Mouse (Mus musculus) midbrain, embryonic 16.5 days (tissue): ENCODE results near the gene Arvcf. TPM values are rescaled to one million over a fixed set of nuclear protein-coding genes. Genes with fewer than 3 reads are reported as not detected.
A peak's percentile ranks its signal among the peaks of the same experiment; 100 is the strongest.

Experiments used
- ATAC-seq: fragments of 200-750 bp; cut with Nextera tagmentation; 2 replicates; pipeline ENCODE4 v1.8.0; 2017; ENCODE audit warnings: moderate TSS enrichment
- H3K27ac ChIP-seq: fragments of 300-500 bp; sonication (generic); 2 replicates; pipeline ENCODE4 v1.5.1; 2014; ENCODE audit warnings: mild to moderate bottlenecking, low read length, mixed read lengths
- H3K27me3 ChIP-seq: fragments of 300-500 bp; sonication (generic); 2 replicates; pipeline ENCODE4 v1.6.1; 2014; ENCODE audit warnings: low read depth, low read length, mixed read lengths; ENCODE audit not compliant: control insufficient read depth, insufficient read depth
- H3K36me3 ChIP-seq: fragments of 300-500 bp; sonication (generic); 2 replicates; pipeline ENCODE4 v1.6.1; 2014; ENCODE audit warnings: mild to moderate bottlenecking, low read length, moderate library complexity, mixed read lengths; ENCODE audit not compliant: control insufficient read depth, insufficient read depth
- H3K4me1 ChIP-seq: fragments of 300-500 bp; sonication (generic); 2 replicates; pipeline ENCODE4 v1.6.1; 2014; ENCODE audit warnings: mild to moderate bottlenecking, low read length, mixed read lengths; ENCODE audit not compliant: control insufficient read depth, insufficient read depth
- H3K4me2 ChIP-seq: fragments of 300-500 bp; sonication (generic); 2 replicates; pipeline ENCODE4 v1.6.1; 2014; ENCODE audit warnings: mild to moderate bottlenecking, low read length, mixed read lengths
- H3K4me3 ChIP-seq: fragments of 300-500 bp; sonication (generic); 2 replicates; pipeline ENCODE4 v1.5.1; 2014; ENCODE audit warnings: low read depth, mild to moderate bottlenecking, low read length, moderate library complexity, mixed read lengths
- H3K9ac ChIP-seq: fragments of 300-500 bp; sonication (generic); 2 replicates; pipeline ENCODE4 v1.6.1; 2014; ENCODE audit warnings: low read depth, low read length, mixed read lengths
- H3K9me3 ChIP-seq: fragments of 300-500 bp; sonication (generic); replicated peaks from 2 replicates; pipeline ENCODE4 v1.6.1; 2014; ENCODE audit warnings: mild to moderate bottlenecking, low read length, mixed read lengths; ENCODE audit not compliant: control insufficient read depth, poor library complexity, severe bottlenecking
- WGBS: fragments of 180-500 bp; shearing (Covaris S2); extraction: QIAGEN DNeasy Blood & Tissue Kit; methylation state at CpG from one replicate; pipeline ENCODE4 v1.1.7; 2014; 5-methylcytosine and 5-hydroxymethylcytosine counted together
- polyA plus RNA-seq: library from polyadenylated mRNA; unstranded; fragments of >200 nt; fragmentation: Nextera tagmentation; extraction: Ambion mirVana; gene quantifications from 2 replicates; pipeline ENCODE4 v1.2.1, GENCODE M21; 2015

The Arvcf gene
- polyA plus RNA-seq, 1 experiment from 2014 or later: 80.2 TPM

GRCm38 (mm10) chr16:18366849-18367248 is 18.9 kb downstream of the Arvcf start:
- no peaks in the 10 kb centered on the region for H3K4me1 ChIP-seq
- no peaks in the 10 kb centered on the region for H3K27me3 ChIP-seq
- no peaks in the 10 kb centered on the region for H3K9me3 ChIP-seq
- WGBS: 93% methylated on average over 4 of the region's 4 CpGs
- ATAC-seq: no peak
- H3K4me2 ChIP-seq: no peak overlapping the region
- peaks cover 7% of the 10 kb centered on the region for H3K36me3 ChIP-seq
- no peak overlapping the region for H3K27ac ChIP-seq
- H3K4me3 ChIP-seq: no peak overlapping the region
- no peak overlapping the region for H3K9ac ChIP-seq

DNA sequence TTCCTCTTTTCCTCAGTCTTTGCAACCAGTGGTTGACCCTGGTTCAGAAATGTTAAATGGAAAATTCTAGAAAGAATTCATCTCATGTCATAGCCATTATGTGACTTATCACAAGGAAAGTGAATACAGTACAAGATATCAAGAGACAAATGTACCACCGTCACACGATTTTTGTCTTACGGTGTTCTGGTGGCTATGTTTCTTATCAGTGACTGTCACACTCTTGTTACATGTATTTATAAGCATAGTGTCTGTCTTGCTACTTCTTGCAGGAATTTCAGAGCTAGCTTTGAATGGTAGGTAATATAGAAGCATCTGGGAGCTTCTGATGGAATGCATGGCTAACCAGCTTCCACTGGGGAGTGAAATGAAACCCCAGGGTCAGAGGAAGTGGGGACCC is 22.2 kb downstream of the Arvcf start:
- H3K27ac ChIP-seq: no peak overlapping the region
- 97% methylated on average over 3 of the region's 3 CpGs for WGBS
- H3K4me3 ChIP-seq: no peak overlapping the region
- no peak overlapping the region for H3K4me2 ChIP-seq
- no peaks in the 10 kb centered on the region for H3K4me1 ChIP-seq
- no peaks in the 10 kb centered on the region for H3K9me3 ChIP-seq
- ATAC-seq: no peak
- H3K36me3 ChIP-seq: no peaks in the 10 kb centered on the region; the same call in 1 of the 2 replicates
- no peaks in the 10 kb centered on the region for H3K27me3 ChIP-seq
- H3K9ac ChIP-seq: no peak overlapping the region

- Histone ChIP-seq H3K9me3 (no peaks in the 10 kb centered on the region), H3K27me3 (no peaks in the 10 kb centered on the region), H3K4me2 (no peak overlapping the region), H3K9ac (no peak overlapping the region), H3K4me3 (no peak overlapping the region), H3K36me3 (no peaks in the 10 kb centered on the region; the same call in 1 of the 2 replicates), H3K27ac (no peak overlapping the region), H3K4me1 (no peaks in the 10 kb centered on the region; the same call in 1 of the 2 replicates)
- no peak for ATAC-seq
- 92% methylated on average over 4 of the region's 4 CpGs for WGBS
Measured at GRCm38 (mm10) chr16:18373632-18374031, 25.6 kb downstream of the Arvcf start.

DNA sequence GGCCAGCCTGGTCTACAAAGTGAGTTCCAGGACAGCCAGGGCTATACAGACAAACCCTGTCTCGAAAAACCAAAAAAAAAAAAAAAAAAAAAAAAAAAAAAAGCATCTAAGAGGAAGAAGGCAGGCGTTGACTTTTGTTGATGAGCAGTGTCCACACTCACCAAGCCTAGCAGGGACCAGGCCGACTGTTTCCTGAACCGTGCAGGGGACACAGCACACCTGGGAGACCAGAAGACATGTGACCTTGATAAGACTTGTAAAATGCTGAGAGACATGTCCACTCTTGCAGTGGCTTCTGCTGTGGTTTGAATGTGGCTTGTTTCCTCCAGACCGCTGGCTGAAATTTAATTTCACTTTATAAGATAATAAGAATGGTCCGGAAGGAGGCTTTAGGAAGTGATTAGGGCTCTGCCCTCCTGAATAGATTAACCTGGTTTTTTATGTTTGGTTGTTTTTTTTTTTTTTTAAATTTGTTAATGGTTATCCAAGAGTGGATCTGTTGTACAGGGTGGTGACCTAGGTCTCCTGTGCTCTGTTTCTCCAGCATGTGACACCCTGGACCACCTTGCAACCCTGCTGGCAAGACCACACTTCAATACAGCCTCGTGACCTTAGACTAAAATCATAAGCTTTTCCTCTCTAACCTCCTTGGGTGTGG is 28.4 kb downstream of the Arvcf start:
- Histone ChIP-seq H3K9me3 (no peaks in the 10 kb centered on the region), H3K4me3 (no peak overlapping the region), H3K36me3 (no peaks in the 10 kb centered on the region; the same call in 1 of the 2 replicates), H3K27ac (no peak overlapping the region), H3K4me1 (peaks cover 12% of the 10 kb centered on the region), H3K27me3 (no peaks in the 10 kb centered on the region), H3K4me2 (no peak overlapping the region), H3K9ac (no peak overlapping the region)
- ATAC-seq: no peak
- WGBS: 82% methylated on average over 7 of the region's 7 CpGs

DNA sequence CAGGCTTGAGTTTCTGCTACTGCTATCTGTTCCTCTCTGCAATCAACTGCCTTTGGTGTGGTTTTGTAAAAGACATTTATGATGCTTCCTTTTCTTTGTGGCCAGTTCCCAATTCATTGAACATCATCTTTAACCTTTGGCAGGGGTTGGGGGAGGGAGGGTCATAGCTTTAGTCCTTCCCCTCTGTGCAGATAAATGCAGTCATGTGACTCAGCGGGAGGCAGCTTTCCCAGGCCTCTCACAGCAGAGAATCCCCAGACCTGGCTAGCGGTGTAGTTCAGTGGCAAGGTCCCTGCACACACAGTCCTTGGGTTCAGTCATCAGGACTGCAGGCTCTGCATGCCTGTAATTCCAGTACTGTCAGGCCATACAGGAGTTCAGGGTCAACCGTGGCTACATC is 29.2 kb downstream of the Arvcf start:
- H3K4me3 ChIP-seq: no peak overlapping the region
- H3K27ac ChIP-seq: no peak overlapping the region
- ATAC-seq: no peak
- H3K9me3 ChIP-seq: no peaks in the 10 kb centered on the region
- H3K36me3 ChIP-seq: no peaks in the 10 kb centered on the region; the same call in 1 of the 2 replicates
- no peaks in the 10 kb centered on the region for H3K27me3 ChIP-seq
- no peak overlapping the region for H3K4me2 ChIP-seq
- H3K9ac ChIP-seq: no peak overlapping the region
- peaks cover 20% of the 10 kb centered on the region for H3K4me1 ChIP-seq
- WGBS: 27% methylated on average over 3 of the region's 3 CpGs

- no peak overlapping the region for H3K4me3 ChIP-seq
- H3K36me3 ChIP-seq: no peaks in the 10 kb centered on the region; the same call in 1 of the 2 replicates
- WGBS: 50% methylated on average over 1 of the region's 1 CpGs
- H3K27ac ChIP-seq: no peak overlapping the region
- H3K27me3 ChIP-seq: no peaks in the 10 kb centered on the region
- no peak for ATAC-seq
- H3K4me1 ChIP-seq: peaks cover 21% of the 10 kb centered on the region
- no peaks in the 10 kb centered on the region for H3K9me3 ChIP-seq
- H3K4me2 ChIP-seq: no peak overlapping the region
- no peak overlapping the region for H3K9ac ChIP-seq
Measured at GRCm38 (mm10) chr16:18378489-18378888, 30.5 kb downstream of the Arvcf start.

GRCm38 (mm10) chr16:18379338-18380001 is 31.5 kb downstream of the Arvcf start:
- ATAC-seq: peak; percentile 44

DNA sequence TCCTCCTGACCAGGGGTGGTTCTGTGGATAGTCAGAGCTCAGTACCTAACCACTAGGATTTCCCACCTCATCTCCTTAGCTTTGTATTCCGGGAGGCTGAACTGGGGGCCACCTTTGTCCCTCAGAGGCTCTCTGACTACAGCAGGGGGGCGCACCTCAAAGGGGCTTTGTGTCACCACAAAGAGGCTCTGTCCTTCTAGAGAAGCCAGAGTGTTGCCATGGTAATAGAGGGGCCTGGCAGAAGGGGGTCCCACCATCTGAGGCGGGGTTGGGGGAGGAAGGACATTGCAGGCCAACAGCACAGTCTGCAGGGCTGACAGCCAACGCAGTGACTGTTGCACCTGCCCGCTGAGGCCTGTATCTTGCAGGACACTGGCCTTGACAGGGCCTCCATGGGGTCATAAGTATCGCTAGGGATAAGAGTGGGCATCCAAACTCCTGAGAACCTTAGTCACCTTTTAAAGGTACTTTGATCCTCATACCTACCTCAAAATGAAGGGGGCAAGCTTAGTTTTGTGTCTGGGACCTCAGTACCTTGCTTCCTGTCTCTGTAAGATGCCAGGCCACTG is 32.6 kb downstream of the Arvcf start:
- peak; percentile 76 for ATAC-seq
- H3K4me1 ChIP-seq: peaks cover 23% of the 10 kb centered on the region

More at GRCm38 (mm10) chr16:18379338-18380001, 31.5 kb downstream of the Arvcf start:
- H3K4me3 ChIP-seq: no peak overlapping the region
- H3K4me2 ChIP-seq: no peak overlapping the region
- H3K4me1 ChIP-seq: peaks cover 23% of the 10 kb centered on the region
- H3K27me3 ChIP-seq: no peaks in the 10 kb centered on the region
- no peaks in the 10 kb centered on the region; the same call in 1 of the 2 replicates for H3K36me3 ChIP-seq
- WGBS: 46% methylated on average over 8 of the region's 8 CpGs
- no peak overlapping the region for H3K9ac ChIP-seq
- H3K27ac ChIP-seq: peak overlapping the region; percentile 23
- no peaks in the 10 kb centered on the region for H3K9me3 ChIP-seq

More for the DNA sequence above, 32.6 kb downstream of the Arvcf start:
- H3K9me3 ChIP-seq: no peaks in the 10 kb centered on the region
- H3K27ac ChIP-seq: peak overlapping the region; percentile 23
- H3K9ac ChIP-seq: no peak overlapping the region
- no peak overlapping the region for H3K4me3 ChIP-seq
- no peak overlapping the region for H3K4me2 ChIP-seq
- WGBS: 7% methylated on average over 6 of the region's 6 CpGs
- no peaks in the 10 kb centered on the region for H3K27me3 ChIP-seq
- no peaks in the 10 kb centered on the region for H3K36me3 ChIP-seq
